Mouse (Mus musculus) lung, adult 2 months (tissue): ENCODE data around the gene Slc25a13.

ENCODE experiments used
- CTCF ChIP-seq: fragments of 200-500 bp; IDR thresholded peaks from 2 replicates; pipeline ENCODE4 v1.5.1; 2011; ENCODE audit warnings: mild to moderate bottlenecking, low read length, control low read depth; ENCODE audit not compliant: insufficient read depth
- POLR2A ChIP-seq: fragments of 200-500 bp; IDR thresholded peaks from 2 replicates; pipeline ENCODE4 v1.6.1; 2011; ENCODE audit warnings: low read depth, mild to moderate bottlenecking, control low read depth, low read length, borderline replicate concordance; ENCODE audit errors: extremely low read depth

- TF ChIP-seq CTCF: no peak
- TF ChIP-seq POLR2A: no peak
Measured at GRCm38 (mm10) chr6:6159221-6159859, 57.6 kb downstream of the Slc25a13 start.
